Mouse (Mus musculus) myocyte (in vitro differentiated cells): ENCODE data around the gene Cdca5.

Experiments used
- CEBPB ChIP-seq: IDR thresholded peaks from 2 replicates; pipeline ENCODE4 v1.6.1; 2011; ENCODE audit warnings: mild to moderate bottlenecking, moderate library complexity; ENCODE audit not compliant: poor library complexity, insufficient read depth, severe bottlenecking
- E2F4 ChIP-seq: IDR thresholded peaks from one replicate; pipeline ENCODE4 v1.6.1; 2011; ENCODE audit warnings: mild to moderate bottlenecking, control low read depth, moderate library complexity; ENCODE audit not compliant: insufficient read depth
- MAX ChIP-seq: IDR thresholded peaks from one replicate; pipeline ENCODE4 v1.6.1; 2011; ENCODE audit warnings: low read depth, mild to moderate bottlenecking, control low read depth
- MYOD1 ChIP-seq, 3 experiments: IDR thresholded peaks; one replicate each; pipeline ENCODE4 v1.6.1; 2011; ENCODE audit warnings: control low read depth in 2 of 3, low read depth in 2 of 3, mild to moderate bottlenecking in 2 of 3, moderate library complexity in 1 of 3; ENCODE audit not compliant: insufficient read length in 2 of 3, control insufficient read depth in 1 of 3
- MYOG ChIP-seq, 3 experiments: IDR thresholded peaks; one replicate each; pipeline ENCODE4 v1.6.1; 2011; ENCODE audit warnings: control low read depth in 2 of 3, low read depth in 2 of 3, mild to moderate bottlenecking in 2 of 3; ENCODE audit not compliant: insufficient read length in 2 of 3, control insufficient read depth in 1 of 3, insufficient read depth in 1 of 3
- POLR2A ChIP-seq: IDR thresholded peaks from one replicate; pipeline ENCODE4 v1.6.1; 2011; ENCODE audit warnings: low read depth, mild to moderate bottlenecking, control low read depth, moderate library complexity; ENCODE audit not compliant: insufficient read length
- POLR2AphosphoS2 ChIP-seq: IDR thresholded peaks from one replicate; pipeline ENCODE4 v1.6.1; 2011; ENCODE audit warnings: low read depth, control low read depth; ENCODE audit not compliant: insufficient read length
- REST ChIP-seq: IDR thresholded peaks from one replicate; pipeline ENCODE4 v1.6.1; 2011; ENCODE audit warnings: mild to moderate bottlenecking, control low read depth, moderate library complexity; ENCODE audit not compliant: insufficient read depth, insufficient read length
- SRF ChIP-seq: IDR thresholded peaks from one replicate; pipeline ENCODE4 v1.6.1; 2011; ENCODE audit warnings: low read depth; ENCODE audit not compliant: control insufficient read depth, insufficient read length
- TCF12 ChIP-seq: IDR thresholded peaks from one replicate; pipeline ENCODE4 v1.6.1; 2011; ENCODE audit warnings: mild to moderate bottlenecking, control low read depth; ENCODE audit not compliant: poor library complexity, insufficient read depth, severe bottlenecking
- TCF3 ChIP-seq: IDR thresholded peaks from one replicate; pipeline ENCODE4 v1.6.1; 2011; ENCODE audit warnings: low read depth, control low read depth; ENCODE audit not compliant: insufficient read length
- USF1 ChIP-seq: IDR thresholded peaks from one replicate; pipeline ENCODE4 v1.6.1; 2011; ENCODE audit warnings: low read depth, mild to moderate bottlenecking, control low read depth, moderate library complexity

GRCm38 (mm10) chr19:6105586-6105985, 20.8 kb downstream of the Cdca5 start, which contains the start of gene Naaladl1:
- no peak for TF ChIP-seq MAX
- TF ChIP-seq POLR2A = no peak
- TF ChIP-seq CEBPB = no peak
- TF ChIP-seq MYOG (IDR thresholded peaks at IDR 0.05; ENCODE audit: control insufficient read depth in 1 of 3, insufficient read depth in 1 of 3, insufficient read length in 2 of 3, low read depth in 2 of 3) = no peak
- no peak for TF ChIP-seq E2F4
- TF ChIP-seq POLR2AphosphoS2 = no peak
- TF ChIP-seq TCF12 = no peak
- TF ChIP-seq MYOD1 (IDR thresholded peaks at IDR 0.05; ENCODE audit: control insufficient read depth in 1 of 3, insufficient read length in 2 of 3, low read depth in 2 of 3) = no peak
- TF ChIP-seq SRF = no peak
- TF ChIP-seq USF1 = no peak
- no peak for TF ChIP-seq REST
- no peak for TF ChIP-seq TCF3
